Mouse (Mus musculus) forebrain, embryonic 11.5 days (tissue): ENCODE data around the gene Limch1. TPM values are rescaled to one million over a fixed set of nuclear protein-coding genes. Genes with fewer than 3 reads are reported as not detected.

Experiments used
- ATAC-seq: fragments of 200-750 bp; cut with Nextera tagmentation; replicated peaks from 2 replicates; pipeline ENCODE4 v1.8.0; 2017; ENCODE audit warnings: moderate TSS enrichment; ENCODE audit not compliant: low FRiP score
- DNase-seq: peaks from one replicate; pipeline ENCODE4 v3.0.0-alpha.2; 2017; ENCODE audit warnings: low spot score
- H3K27ac ChIP-seq: fragments of 300-500 bp; sonication (generic); 2 replicates; pipeline ENCODE4 v1.5.1; 2014; ENCODE audit warnings: low read depth, low read length
- H3K27me3 ChIP-seq: fragments of 300-500 bp; sonication (generic); 2 replicates; pipeline ENCODE4 v1.6.1; 2014; ENCODE audit warnings: mild to moderate bottlenecking, low read length, mixed read lengths; ENCODE audit not compliant: control insufficient read depth, insufficient read depth
- H3K36me3 ChIP-seq: fragments of 300-500 bp; sonication (generic); 2 replicates; pipeline ENCODE4 v1.6.1; 2014; ENCODE audit warnings: mild to moderate bottlenecking, low read length, moderate library complexity, mixed read lengths; ENCODE audit not compliant: control insufficient read depth, insufficient read depth
- H3K4me1 ChIP-seq: fragments of 300-500 bp; sonication (generic); replicated peaks from 2 replicates; pipeline ENCODE4 v1.6.1; 2014; ENCODE audit warnings: low read length, mixed read lengths; ENCODE audit not compliant: control insufficient read depth, insufficient read depth
- H3K4me2 ChIP-seq: fragments of 300-500 bp; sonication (generic); 2 replicates; pipeline ENCODE4 v1.6.1; 2014; ENCODE audit warnings: low read depth, mild to moderate bottlenecking, low read length, moderate library complexity, mixed read lengths; ENCODE audit not compliant: severe bottlenecking
- H3K4me3 ChIP-seq: fragments of 300-500 bp; sonication (generic); 2 replicates; pipeline ENCODE4 v1.5.1; 2014; ENCODE audit warnings: low read depth, low read length
- H3K9ac ChIP-seq: fragments of 300-500 bp; sonication (generic); 2 replicates; pipeline ENCODE4 v1.6.1; 2014; ENCODE audit warnings: low read length
- H3K9me3 ChIP-seq: fragments of 300-500 bp; sonication (generic); 2 replicates; pipeline ENCODE4 v1.6.1; 2016; ENCODE audit warnings: low read length, mixed read lengths; ENCODE audit not compliant: control insufficient read depth
- WGBS: fragments of 180-500 bp; shearing (Covaris S2); extraction: QIAGEN DNeasy Blood & Tissue Kit; methylation state at CpG from one replicate; pipeline ENCODE4 v1.1.7; 2014; 5-methylcytosine and 5-hydroxymethylcytosine counted together
- polyA plus RNA-seq: library from polyadenylated mRNA; unstranded; fragments of >200 nt; fragmentation: Nextera tagmentation; extraction: Ambion mirVana; gene quantifications from 2 replicates; pipeline ENCODE4 v1.2.1, GENCODE M21; 2014

Gene Limch1
- polyA plus RNA-seq, 1 experiment from 2014 or later, result 41.7 TPM

DNA sequence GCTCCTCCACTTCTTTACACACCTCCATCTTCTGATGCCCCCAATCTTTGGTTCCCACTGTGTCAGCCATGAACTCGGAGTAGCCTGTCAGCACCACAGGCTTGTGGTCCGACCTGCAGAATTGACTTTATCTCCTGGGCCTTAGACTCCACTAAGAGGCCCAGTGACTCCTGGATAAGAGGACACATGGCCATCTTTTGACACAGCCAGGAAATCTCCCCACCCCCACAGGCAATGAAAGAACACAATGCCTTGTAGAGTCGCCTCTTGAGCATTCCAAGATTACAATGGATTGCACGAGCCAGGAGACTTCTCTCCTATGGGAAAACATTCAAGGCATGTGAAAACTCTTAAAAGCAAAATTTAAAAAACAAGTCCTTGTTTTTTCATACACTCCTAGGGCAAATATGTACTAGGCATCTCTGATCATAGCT lies 30.1 kb upstream of the Limch1 start:
- ATAC-seq, result no peak
- Histone ChIP-seq H3K9ac (no peak overlapping the region), H3K9me3 (no peaks in the 10 kb centered on the region), H3K27me3 (no peaks in the 10 kb centered on the region), H3K27ac (no peak overlapping the region), H3K4me2 (no peak overlapping the region), H3K36me3 (no peaks in the 10 kb centered on the region), H3K4me1 (0 out of 2 replicates have a peak, but pooled peaks cover under 1% of the 10 kb centered on the region), H3K4me3 (no peak overlapping the region)
- WGBS, result 51% methylated on average over 4 of the region's 4 CpGs
- no peak for DNase-seq

DNA sequence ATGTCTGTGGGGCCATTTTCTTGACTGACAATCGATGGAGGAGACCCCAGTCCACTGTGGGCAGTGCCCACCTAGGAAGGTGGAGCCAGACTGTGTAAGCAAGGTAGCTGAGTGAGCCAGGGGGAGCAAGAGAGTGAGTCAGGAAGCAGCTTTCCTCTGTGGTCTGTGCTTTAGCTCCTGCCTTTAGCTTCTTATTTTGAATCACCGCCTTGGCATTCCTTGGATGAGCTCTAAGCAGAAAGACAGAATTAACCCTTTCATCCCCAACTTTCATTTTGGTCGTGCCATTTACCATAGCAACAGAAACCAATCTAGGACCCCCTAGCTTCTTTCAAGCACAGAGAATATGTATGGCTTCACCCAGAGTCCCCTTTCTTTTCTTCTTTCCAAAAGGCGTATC lies 27.7 kb upstream of the Limch1 start:
- DNase-seq (no peak), ATAC-seq (no peak)
- H3K4me3 ChIP-seq, result no peak overlapping the region
- no peak overlapping the region for H3K4me2 ChIP-seq
- WGBS, result 55% methylated on average over 4 of the region's 4 CpGs
- no peaks in the 10 kb centered on the region for H3K9me3 ChIP-seq
- no peak overlapping the region for H3K9ac ChIP-seq
- 0 out of 2 replicates have a peak, but pooled peaks cover 4% of the 10 kb centered on the region for H3K4me1 ChIP-seq
- H3K36me3 ChIP-seq, result no peaks in the 10 kb centered on the region
- no peak overlapping the region for H3K27ac ChIP-seq
- no peaks in the 10 kb centered on the region for H3K27me3 ChIP-seq

GRCm38 (mm10) chr5:66718413-66718812 lies 27.2 kb upstream of the Limch1 start:
- H3K36me3 ChIP-seq, result no peaks in the 10 kb centered on the region
- H3K9ac ChIP-seq, result no peak overlapping the region
- H3K4me1 ChIP-seq, result 0 out of 2 replicates have a peak, but pooled peaks cover 4% of the 10 kb centered on the region
- H3K27me3 ChIP-seq, result no peaks in the 10 kb centered on the region
- no peak overlapping the region for H3K27ac ChIP-seq
- H3K9me3 ChIP-seq, result no peaks in the 10 kb centered on the region
- no peak overlapping the region for H3K4me2 ChIP-seq
- 45% methylated on average over 3 of the region's 3 CpGs for WGBS
- H3K4me3 ChIP-seq, result no peak overlapping the region
- ATAC-seq, result no peak
- DNase-seq, result no peak

- H3K4me2 ChIP-seq, result no peak overlapping the region
- WGBS, result 79% methylated on average over 7 of the region's 7 CpGs
- no peaks in the 10 kb centered on the region for H3K9me3 ChIP-seq
- no peak overlapping the region for H3K27ac ChIP-seq
- no peak for ATAC-seq
- H3K27me3 ChIP-seq, result no peaks in the 10 kb centered on the region
- H3K9ac ChIP-seq, result no peak overlapping the region
- 0 out of 2 replicates have a peak, but pooled peaks cover 4% of the 10 kb centered on the region for H3K4me1 ChIP-seq
- DNase-seq, result no peak
- H3K36me3 ChIP-seq, result no peaks in the 10 kb centered on the region
- no peak overlapping the region for H3K4me3 ChIP-seq
Observed at GRCm38 (mm10) chr5:66718880-66719279, 26.7 kb upstream of the Limch1 start.

DNA sequence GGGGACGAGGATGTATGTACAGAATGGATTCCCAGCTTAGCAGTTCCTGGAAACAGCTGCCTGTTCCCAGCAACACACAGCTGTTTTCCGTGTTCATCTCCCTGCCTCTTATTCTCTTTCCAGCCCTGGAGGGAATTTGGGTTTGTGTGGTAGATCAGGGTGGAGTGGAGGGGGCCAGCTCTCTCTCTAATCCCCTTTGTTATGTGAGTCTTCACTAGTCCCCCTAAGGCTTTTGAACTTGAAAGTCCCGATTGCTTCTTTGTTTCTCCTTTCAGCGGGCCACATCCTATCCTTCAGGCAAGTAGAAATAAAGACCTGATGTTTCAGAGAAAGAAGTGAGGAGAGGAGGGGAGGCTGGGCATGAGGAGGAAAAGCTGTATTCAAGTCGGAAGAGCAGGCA lies 24.7 kb upstream of the Limch1 start:
- DNase-seq (no peak), ATAC-seq (no peak)
- H3K27me3 ChIP-seq, result no peaks in the 10 kb centered on the region
- H3K9ac ChIP-seq, result no peak overlapping the region
- H3K27ac ChIP-seq, result no peak overlapping the region
- H3K36me3 ChIP-seq, result no peaks in the 10 kb centered on the region
- no peak overlapping the region for H3K4me3 ChIP-seq
- H3K4me2 ChIP-seq, result no peak overlapping the region
- no peaks in the 10 kb centered on the region for H3K9me3 ChIP-seq
- H3K4me1 ChIP-seq, result 0 out of 2 replicates have a peak, but pooled peaks cover 4% of the 10 kb centered on the region
- WGBS, result 6% methylated on average over 5 of the region's 5 CpGs

GRCm38 (mm10) chr5:66722586-66722985 lies 23.0 kb upstream of the Limch1 start:
- Histone ChIP-seq H3K4me3 (no peak overlapping the region), H3K27ac (no peak overlapping the region), H3K4me1 (0 out of 2 replicates have a peak, but pooled peaks cover 4% of the 10 kb centered on the region), H3K27me3 (no peaks in the 10 kb centered on the region), H3K9me3 (no peaks in the 10 kb centered on the region), H3K36me3 (no peaks in the 10 kb centered on the region), H3K9ac (no peak overlapping the region), H3K4me2 (no peak overlapping the region)
- ATAC-seq, result no peak
- WGBS, result 76% methylated on average over 9 of the region's 9 CpGs
- no peak for DNase-seq

GRCm38 (mm10) chr5:66723037-66723436 lies 22.6 kb upstream of the Limch1 start:
- H3K36me3 ChIP-seq, result no peaks in the 10 kb centered on the region
- no peak overlapping the region for H3K27ac ChIP-seq
- no peak overlapping the region for H3K4me2 ChIP-seq
- H3K9me3 ChIP-seq, result no peaks in the 10 kb centered on the region
- 0 out of 2 replicates have a peak, but pooled peaks cover 4% of the 10 kb centered on the region for H3K4me1 ChIP-seq
- WGBS, result 58% methylated on average over 4 of the region's 4 CpGs
- ATAC-seq (no peak), DNase-seq (no peak)
- H3K9ac ChIP-seq, result no peak overlapping the region
- H3K27me3 ChIP-seq, result no peaks in the 10 kb centered on the region
- no peak overlapping the region for H3K4me3 ChIP-seq

DNA sequence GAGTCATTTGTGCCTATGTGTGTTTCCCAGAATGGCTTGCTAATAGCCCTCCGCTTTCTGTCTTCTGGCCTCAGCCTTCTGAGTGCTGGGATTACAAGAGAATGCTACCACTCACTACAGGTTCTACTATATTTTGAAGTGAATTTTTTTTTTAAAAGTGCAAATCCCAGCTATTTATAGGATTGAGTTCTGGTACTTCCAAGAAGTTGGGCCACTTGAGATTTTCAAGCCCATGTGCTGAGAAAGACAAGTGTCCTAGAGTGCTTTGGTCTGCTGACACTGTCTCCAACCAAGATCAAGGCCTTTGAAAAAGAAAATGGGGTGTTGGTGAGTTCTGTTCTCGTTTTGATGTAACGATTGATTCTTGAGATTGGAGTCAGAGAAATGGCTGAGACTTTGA lies 22.0 kb upstream of the Limch1 start:
- H3K27ac ChIP-seq, result no peak overlapping the region
- H3K27me3 ChIP-seq, result no peaks in the 10 kb centered on the region
- no peak overlapping the region for H3K4me2 ChIP-seq
- no peak for DNase-seq
- H3K36me3 ChIP-seq, result no peaks in the 10 kb centered on the region
- no peak overlapping the region for H3K9ac ChIP-seq
- no peaks in the 10 kb centered on the region for H3K9me3 ChIP-seq
- no peak overlapping the region for H3K4me3 ChIP-seq
- 88% methylated on average over 3 of the region's 3 CpGs for WGBS
- no peak for ATAC-seq
- 0 out of 2 replicates have a peak, but pooled peaks cover 4% of the 10 kb centered on the region for H3K4me1 ChIP-seq

DNA sequence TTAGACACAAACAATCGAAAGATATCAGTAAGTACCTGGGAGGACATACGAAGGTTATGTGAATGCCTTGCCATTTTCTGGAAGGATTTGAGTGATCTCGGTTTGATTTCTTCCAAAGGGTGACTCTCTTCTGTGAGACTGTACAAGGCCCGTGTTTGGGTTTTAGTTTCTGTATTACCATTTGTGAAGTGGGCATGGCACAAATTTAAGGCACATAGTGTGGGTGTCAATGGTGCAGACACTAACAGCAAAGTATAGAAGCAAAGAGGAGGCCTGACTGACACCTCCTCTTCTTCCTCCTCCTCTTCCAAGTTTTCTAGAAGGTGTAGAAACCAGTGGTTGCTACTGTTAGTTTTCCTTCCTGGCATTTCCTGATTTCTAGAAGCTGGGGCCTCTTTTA lies 16.3 kb upstream of the Limch1 start:
- H3K4me1 ChIP-seq, result peaks cover 2% of the 10 kb centered on the region; the same call in 1 of the 2 replicates
- ATAC-seq, result no peak
- H3K27me3 ChIP-seq, result no peaks in the 10 kb centered on the region
- no peak overlapping the region for H3K27ac ChIP-seq
- H3K9me3 ChIP-seq, result no peaks in the 10 kb centered on the region
- no peaks in the 10 kb centered on the region for H3K36me3 ChIP-seq
- DNase-seq, result no peak
- 91% methylated on average over 4 of the region's 4 CpGs for WGBS
- H3K4me3 ChIP-seq, result no peak overlapping the region
- no peak overlapping the region for H3K4me2 ChIP-seq
- H3K9ac ChIP-seq, result no peak overlapping the region
